Comparison of ENCODE assay signal across 21 mouse cellular contexts in genomic region chr2:10029755-10030154, GRCm38 (mm10).
"Had no signal": no experiment of that assay in that cellular context is flagged by ENCODE, and none has a peak within 500 bp of the region (broad histone marks: within the 10 kb centered on the region; RNA-seq: fewer than 3 reads in every experiment).

No protein-coding gene starts in this region.

- H3K9me3 ChIP-seq: limb, embryonic 10.5 days; limb, embryonic 13.5 days; liver, embryonic 12.5 days; liver, embryonic 15.5 days; lung, embryonic 15.5 days; megakaryocyte, embryonic 14.5 days; midbrain, embryonic 10.5 days; stomach, embryonic 15.5 days had no signal

- H3K4me2 ChIP-seq: limb, embryonic 13.5 days; liver, embryonic 12.5 days; liver, embryonic 15.5 days; lung, embryonic 15.5 days; stomach, embryonic 15.5 days had no signal

- ATAC-seq: liver, embryonic 12.5 days had no signal

- H3K36me3 ChIP-seq: limb, embryonic 10.5 days; limb, embryonic 13.5 days; liver, embryonic 12.5 days; liver, embryonic 15.5 days; lung, embryonic 15.5 days; midbrain, embryonic 10.5 days; stomach, embryonic 15.5 days had no signal

- H3K4me1 ChIP-seq: lung, embryonic 15.5 days; midbrain, embryonic 10.5 days; stomach, embryonic 15.5 days had no signal

- H3K27ac ChIP-seq: kidney, postnatal 0 days; layer of hippocampus, adult 2 months; limb, embryonic 10.5 days; limb, embryonic 13.5 days; liver, embryonic 12.5 days; liver, embryonic 15.5 days; lung, embryonic 15.5 days; midbrain, embryonic 10.5 days; stomach, embryonic 15.5 days had no signal

- H3K27me3 ChIP-seq: limb, embryonic 13.5 days; liver, embryonic 12.5 days; liver, embryonic 15.5 days; lung, embryonic 15.5 days; megakaryocyte, embryonic 14.5 days; stomach, embryonic 15.5 days had no signal

- H3K4me3 ChIP-seq: layer of hippocampus, adult 2 months; limb, embryonic 10.5 days; limb, embryonic 13.5 days; liver, embryonic 12.5 days; liver, embryonic 15.5 days; lung, embryonic 15.5 days; megakaryocyte, embryonic 14.5 days; midbrain, embryonic 10.5 days; stomach, embryonic 15.5 days had no signal

- H3K9ac ChIP-seq: limb, embryonic 13.5 days; liver, embryonic 12.5 days; liver, embryonic 15.5 days; lung, embryonic 15.5 days; stomach, embryonic 15.5 days had no signal

- DNase-seq: kidney, adult 18-20 months; kidney, adult 9 months; kidney, postnatal 25 days; layer of hippocampus, adult 9-11 months; liver; lung, adult 18-20 months; lung, postnatal 10 days; lung, postnatal 36 days; right cerebral cortex, postnatal 25 days; spleen, adult 18-20 months; thymus, postnatal 25 days had no signal
